Mouse (Mus musculus) CH12.LX (cell line): Measurements from ENCODE around the gene Bdh1. TPM values are rescaled to one million over a fixed set of nuclear protein-coding genes. Genes with fewer than 3 reads are reported as not detected.

Experiments
- DNase-seq: peaks from one replicate; pipeline ENCODE4 v3.0.0-alpha.2; 2013; ENCODE audit errors: extremely low read depth
- H3K27ac ChIP-seq: 2 replicates; pipeline ENCODE4 v1.5.1; 2012; ENCODE audit warnings: low read depth, mild to moderate bottlenecking, control low read depth, moderate library complexity; ENCODE audit not compliant: insufficient read depth
- H3K27me3 ChIP-seq: replicated peaks from 2 replicates; pipeline ENCODE3; 2012; ENCODE audit warnings: inconsistent platforms
- H3K36me3 ChIP-seq, 2 experiments: replicated peaks in 1 of 2; 2 replicates each; pipeline versions ENCODE3 to v1.6.1; 2012; ENCODE audit warnings: inconsistent platforms in 1 of 2, low read length in 1 of 2, mild to moderate bottlenecking in 1 of 2, mixed read lengths in 1 of 2, moderate library complexity in 1 of 2; ENCODE audit not compliant: control insufficient read depth in 1 of 2, insufficient read depth in 1 of 2
- H3K4me1 ChIP-seq, 2 experiments: 2 replicates each; pipeline ENCODE4 v1.6.1; 2012; ENCODE audit warnings: inconsistent platforms in 1 of 2, moderate library complexity in 1 of 2; ENCODE audit not compliant: insufficient read depth in 2 of 2, control insufficient read depth in 1 of 2
- H3K4me2 ChIP-seq: 2 replicates; pipeline ENCODE4 v1.6.1; 2012; ENCODE audit warnings: low read depth, mild to moderate bottlenecking, control low read depth; ENCODE audit not compliant: poor library complexity, insufficient read depth, severe bottlenecking
- H3K4me3 ChIP-seq, 3 experiments: fragments of 150-350 bp in 1 of 3; sonication (generic) in 1 of 3; replicated peaks in 1 of 3; 2 replicates each; pipeline versions ENCODE3 to v1.5.1; 2011 to 2012; ENCODE audit warnings: low read depth in 2 of 3, low read length in 2 of 3, mild to moderate bottlenecking in 2 of 3, moderate library complexity in 2 of 3, control low read depth in 1 of 3, improper control_type of control experiment in 1 of 3, inconsistent platforms in 1 of 3, mixed read lengths in 1 of 3; ENCODE audit not compliant: poor library complexity in 1 of 3
- H3K79me2 ChIP-seq: replicated peaks from 2 replicates; pipeline ENCODE4 v1.6.1; 2012; ENCODE audit warnings: mild to moderate bottlenecking, moderate library complexity; ENCODE audit not compliant: control insufficient read depth, poor library complexity, insufficient read depth, severe bottlenecking; ENCODE audit errors: extremely low read depth
- H3K9ac ChIP-seq: 2 replicates; pipeline ENCODE4 v1.6.1; 2012; ENCODE audit warnings: low read depth, mild to moderate bottlenecking, control low read depth, moderate library complexity; ENCODE audit not compliant: insufficient read depth
- H3K9me3 ChIP-seq: replicated peaks from 2 replicates; pipeline ENCODE3; 2012; ENCODE audit warnings: low read length, inconsistent platforms, mixed read lengths
- BHLHE40 ChIP-seq: IDR thresholded peaks from 2 replicates; pipeline ENCODE4 v1.6.1; 2011; ENCODE audit warnings: mild to moderate bottlenecking, low read depth, low read length, improper control_type of control experiment
- CHD1 ChIP-seq: IDR thresholded peaks from 2 replicates; pipeline ENCODE4 v1.6.1; 2012; ENCODE audit warnings: low read depth, low read length, improper control_type of control experiment, inconsistent platforms
- CHD2 ChIP-seq: IDR thresholded peaks from 2 replicates; pipeline ENCODE4 v1.6.1; 2011; ENCODE audit warnings: low read length, improper control_type of control experiment
- CTCF ChIP-seq, 2 experiments: IDR thresholded peaks in 1 of 2; conservative IDR thresholded peaks in 1 of 2; 2 replicates each; pipeline ENCODE4 v1.5.1; 2011 to 2012; ENCODE audit warnings: low read depth in 2 of 2, low read length in 2 of 2, improper control_type of control experiment in 1 of 2, inconsistent platforms in 1 of 2, mild to moderate bottlenecking in 1 of 2, moderate library complexity in 1 of 2
- ETS1 ChIP-seq: conservative IDR thresholded peaks from 2 replicates; pipeline ENCODE4 v1.6.1; 2012; ENCODE audit warnings: low read depth, mild to moderate bottlenecking, inconsistent platforms, low read length, improper control_type of control experiment, moderate library complexity
- GABPA ChIP-seq: IDR thresholded peaks from 2 replicates; pipeline ENCODE4 v1.6.1; 2012; ENCODE audit warnings: low read depth, low read length, improper control_type of control experiment, inconsistent platforms; ENCODE audit not compliant: insufficient replicate concordance
- HCFC1 ChIP-seq: IDR thresholded peaks from 2 replicates; pipeline ENCODE4 v1.6.1; 2012; ENCODE audit warnings: low read depth, mild to moderate bottlenecking, inconsistent platforms, low read length, improper control_type of control experiment
- JUN ChIP-seq: IDR thresholded peaks from 2 replicates; pipeline ENCODE4 v1.6.1; 2011; ENCODE audit warnings: low read depth, mild to moderate bottlenecking, low read length, improper control_type of control experiment, moderate library complexity; ENCODE audit not compliant: insufficient read depth
- JUND ChIP-seq: conservative IDR thresholded peaks from 2 replicates; pipeline ENCODE4 v1.6.1; 2011; ENCODE audit warnings: low read depth, low read length, improper control_type of control experiment
- KAT2A ChIP-seq: IDR thresholded peaks from 2 replicates; pipeline ENCODE4 v1.6.1; 2012; ENCODE audit warnings: low read length, improper control_type of control experiment, inconsistent platforms; ENCODE audit not compliant: insufficient replicate concordance
- MAFK ChIP-seq: IDR thresholded peaks from 2 replicates; pipeline ENCODE4 v1.6.1; 2011; ENCODE audit warnings: low read length, improper control_type of control experiment; ENCODE audit not compliant: insufficient replicate concordance
- MAX ChIP-seq: IDR thresholded peaks from 2 replicates; pipeline ENCODE4 v1.6.1; 2011; ENCODE audit warnings: low read length, improper control_type of control experiment
- MAZ ChIP-seq: IDR thresholded peaks from 2 replicates; pipeline ENCODE4 v1.6.1; 2012; ENCODE audit warnings: low read depth, mild to moderate bottlenecking, inconsistent platforms, low read length, improper control_type of control experiment, moderate library complexity
- MEF2A ChIP-seq: IDR thresholded peaks from 2 replicates; pipeline ENCODE4 v1.6.1; 2014; ENCODE audit warnings: low read depth, mild to moderate bottlenecking, inconsistent platforms, low read length, improper control_type of control experiment, borderline replicate concordance
- NELFE ChIP-seq: IDR thresholded peaks from 2 replicates; pipeline ENCODE4 v1.6.1; 2011; ENCODE audit warnings: low read depth, low read length, improper control_type of control experiment
- PAX5 ChIP-seq: IDR thresholded peaks from 2 replicates; pipeline ENCODE4 v1.6.1; 2012; ENCODE audit warnings: low read length, inconsistent platforms, mixed read lengths
- RCOR1 ChIP-seq: conservative IDR thresholded peaks from 2 replicates; pipeline ENCODE4 v1.6.1; 2012; ENCODE audit warnings: low read depth, mild to moderate bottlenecking, inconsistent platforms, low read length, improper control_type of control experiment
- SMC3 ChIP-seq: IDR thresholded peaks from 2 replicates; pipeline ENCODE4 v1.6.1; 2011; ENCODE audit warnings: low read depth, low read length, improper control_type of control experiment
- TBP ChIP-seq: conservative IDR thresholded peaks from 2 replicates; pipeline ENCODE4 v1.6.1; 2011; ENCODE audit warnings: low read depth, low read length, improper control_type of control experiment
- UBTF ChIP-seq: IDR thresholded peaks from 2 replicates; pipeline ENCODE4 v1.6.1; 2012; ENCODE audit warnings: low read depth, mild to moderate bottlenecking, inconsistent platforms, low read length, improper control_type of control experiment, moderate library complexity
- USF1 ChIP-seq: IDR thresholded peaks from 2 replicates; pipeline ENCODE4 v1.6.1; 2014; ENCODE audit warnings: low read depth, mild to moderate bottlenecking, inconsistent platforms, low read length, improper control_type of control experiment
- USF2 ChIP-seq: conservative IDR thresholded peaks from 2 replicates; pipeline ENCODE4 v1.6.1; 2011; ENCODE audit warnings: low read depth, low read length, improper control_type of control experiment
- ZC3H11A ChIP-seq: IDR thresholded peaks from 2 replicates; pipeline ENCODE4 v1.6.1; 2012; ENCODE audit warnings: low read depth, mild to moderate bottlenecking, inconsistent platforms, low read length, improper control_type of control experiment
- dilution Hi-C: fragments of 300-500 bp; cut with MboI; formaldehyde crosslinking; loops from 2 replicates; pipeline ENCODE4 v1.14.3; 2020; ENCODE audit warnings: low sequenced_read_pairs; ENCODE audit not compliant: extremely low pct_unique_long_range_greater_than_20kb, extremely low pct_ligation_motif_present
- in situ Hi-C: fragments of 300-500 bp; cut with MboI; formaldehyde crosslinking; loops from 3 replicates; pipeline ENCODE4 v1.14.3; 2019; ENCODE audit warnings: low sequenced_read_pairs, low pct_ligation_motif_present, low pct_unique_long_range_greater_than_20kb, mixed read lengths
- polyA plus RNA-seq: library from polyadenylated mRNA; unstranded; fragments of >175 nt; gene quantifications from 2 replicates; pipeline ENCODE4 v1.2.1, GENCODE M21; 2012; ENCODE audit warnings: low read depth; ENCODE audit not compliant: insufficient read length
- total RNA-seq, 2 experiments: library from RNA; depleted of rRNA; stranded (reverse); fragments of 300-350 nt in 1 of 2; fragments of >200 nt in 1 of 2; gene quantifications; 2 replicates each; pipeline ENCODE4 v1.2.3; 2012 to 2014

The Bdh1 gene
- total and polyA plus RNA-seq, 3 experiments, result 37.9 to 110 (median 54.3) TPM

- H3K9ac ChIP-seq, result no peak overlapping the region
- no peak overlapping the region for H3K4me3 ChIP-seq
- no peak overlapping the region for H3K27ac ChIP-seq
- dilution Hi-C loops, result no loop called here
- H3K9me3 ChIP-seq, result peaks cover 2% of the 10 kb centered on the region
- peaks cover 2 to 18% of the 10 kb centered on the region in 2 experiments; a peak in 3 of 4 replicates for H3K4me1 ChIP-seq
- in situ Hi-C loops, result no loop called here
- H3K79me2 ChIP-seq, result no peaks in the 10 kb centered on the region
- H3K36me3 ChIP-seq, result peaks cover 2 to 3% of the 10 kb centered on the region in 2 experiments
- no peak overlapping the region for H3K4me2 ChIP-seq
- H3K27me3 ChIP-seq, result no peaks in the 10 kb centered on the region
- TF ChIP-seq CTCF (conservative IDR thresholded peaks at IDR 0.05 in 1 of 2, IDR thresholded peaks at IDR 0.05 in 1 of 2; ENCODE audit: low read depth in 2 of 2, low read length in 2 of 2) (no peak), RCOR1 (no peak), USF1 (no peak), NELFE (no peak), JUN (no peak), KAT2A (no peak), ZC3H11A (no peak), CHD2 (no peak), ETS1 (no peak), PAX5 (no peak), HCFC1 (no peak), USF2 (no peak), MAFK (no peak), UBTF (no peak), GABPA (no peak), BHLHE40 (no peak), MEF2A (no peak), CHD1 (no peak)
- no peak for DNase-seq
These were observed 85.3 kb downstream of the Bdh1 start for GRCm38 (mm10) chr16:31507457-31507755.

- H3K27me3 ChIP-seq, result no peaks in the 10 kb centered on the region
- no peak overlapping the region for H3K4me2 ChIP-seq
- H3K4me3 ChIP-seq, result no peak overlapping the region
- DNase-seq, result no peak
- TF ChIP-seq NELFE (no peak), MEF2A (no peak), JUND (no peak), CTCF (conservative IDR thresholded peaks at IDR 0.05 in 1 of 2, IDR thresholded peaks at IDR 0.05 in 1 of 2; ENCODE audit: low read depth in 2 of 2, low read length in 2 of 2) (no peak), TBP (no peak), MAFK (no peak), MAX (no peak), MAZ (no peak), JUN (no peak), SMC3 (no peak)
- H3K9me3 ChIP-seq, result peaks cover 2% of the 10 kb centered on the region
- no peak overlapping the region for H3K27ac ChIP-seq
- dilution Hi-C loops, result no loop called here
- peaks cover 2 to 18% of the 10 kb centered on the region in 2 experiments; a peak in 3 of 4 replicates for H3K4me1 ChIP-seq
- H3K79me2 ChIP-seq, result no peaks in the 10 kb centered on the region
- in situ Hi-C loops, result no loop called here
- H3K9ac ChIP-seq, result no peak overlapping the region
- peaks cover 2 to 3% of the 10 kb centered on the region in 2 experiments for H3K36me3 ChIP-seq
These were observed 85.9 kb downstream of the Bdh1 start for GRCm38 (mm10) chr16:31507794-31508526.
